Mouse (Mus musculus): Measurements from ENCODE around the gene Chd1l. TPM values are rescaled to one million over a fixed set of nuclear protein-coding genes. Genes with fewer than 3 reads are reported as not detected.

Gene Chd1l
- polyA plus RNA-seq (2012; rRNA removed), result 11.5 and 11.9 TPM in 2 replicates

GRCm38 (mm10) chr3:97609845-97610410 is at the start of gene Chd1l:
Gene Chd1l, minus strand, starts transcription at chr3:97610203.
- peak; percentile 92 for DNase-seq
- Histone ChIP-seq H3K36me3 (ENCODE audit: control insufficient read depth, insufficient read depth, low read length) (no peaks in the 10 kb centered on the region), H3K4me1 (replicated peaks; ENCODE audit: control insufficient read depth, insufficient read depth, low read length) (no peaks in the 10 kb centered on the region), H3K4me3 (ENCODE audit: control insufficient read depth, insufficient read depth, low read length) (peak within 1 kb of the TSS; percentile 70), H3K27me3 (ENCODE audit: control insufficient read depth, insufficient read depth, low read length) (no peaks in the 10 kb centered on the region), H3K27ac (ENCODE audit: control insufficient read depth, insufficient read depth, low read length) (peak within 1 kb of the TSS; percentile 44)
- under 1% methylated on average over 56 of the region's 56 CpGs for WGBS
- peak; percentile 100 for TF ChIP-seq CTCF (IDR thresholded peaks at IDR 0.05; ENCODE audit: borderline replicate concordance, control insufficient read depth, extremely low read depth, insufficient read depth, low read length, poor library complexity)
- peak; percentile 61 for TF ChIP-seq POLR2A (IDR thresholded peaks at IDR 0.05; ENCODE audit: control insufficient read depth, extremely low read depth, insufficient read depth, low read length, poor library complexity)

GRCm38 (mm10) chr3:97659746-97660145 is 49.7 kb upstream of the Chd1l start:
- H3K27me3 ChIP-seq (ENCODE audit: control insufficient read depth, insufficient read depth, low read length), result no peaks in the 10 kb centered on the region
- no peak overlapping the region for H3K4me3 ChIP-seq (ENCODE audit: control insufficient read depth, insufficient read depth, low read length)
- H3K27ac ChIP-seq (ENCODE audit: control insufficient read depth, insufficient read depth, low read length), result no peak overlapping the region
- WGBS, result 94% methylated on average over 7 of the region's 7 CpGs
- TF ChIP-seq CTCF (IDR thresholded peaks at IDR 0.05; ENCODE audit: borderline replicate concordance, control insufficient read depth, extremely low read depth, insufficient read depth, low read length, poor library complexity) (no peak), POLR2A (IDR thresholded peaks at IDR 0.05; ENCODE audit: control insufficient read depth, extremely low read depth, insufficient read depth, low read length, poor library complexity) (no peak)
- no peaks in the 10 kb centered on the region for H3K36me3 ChIP-seq (ENCODE audit: control insufficient read depth, insufficient read depth, low read length)
- no peak for DNase-seq
- H3K4me1 ChIP-seq (replicated peaks; ENCODE audit: control insufficient read depth, insufficient read depth, low read length), result peaks cover 4% of the 10 kb centered on the region; the same call in 1 of the 2 replicates

GRCm38 (mm10) chr3:97658426-97659193 is 48.6 kb upstream of the Chd1l start:
- Histone ChIP-seq H3K27me3 (ENCODE audit: control insufficient read depth, insufficient read depth, low read length) (no peaks in the 10 kb centered on the region), H3K4me3 (ENCODE audit: control insufficient read depth, insufficient read depth, low read length) (peak overlapping the region; percentile 79), H3K27ac (ENCODE audit: control insufficient read depth, insufficient read depth, low read length) (no peak overlapping the region), H3K36me3 (ENCODE audit: control insufficient read depth, insufficient read depth, low read length) (no peaks in the 10 kb centered on the region), H3K4me1 (replicated peaks; ENCODE audit: control insufficient read depth, insufficient read depth, low read length) (peaks cover 4% of the 10 kb centered on the region; the same call in 1 of the 2 replicates)
- WGBS, result 2% methylated on average over 50 of the region's 50 CpGs
- TF ChIP-seq CTCF (IDR thresholded peaks at IDR 0.05; ENCODE audit: borderline replicate concordance, control insufficient read depth, extremely low read depth, insufficient read depth, low read length, poor library complexity) (no peak), POLR2A (IDR thresholded peaks at IDR 0.05; ENCODE audit: control insufficient read depth, extremely low read depth, insufficient read depth, low read length, poor library complexity) (no peak)
- peak; percentile 26 for DNase-seq

- TF ChIP-seq CTCF (IDR thresholded peaks at IDR 0.05; ENCODE audit: borderline replicate concordance, control insufficient read depth, extremely low read depth, insufficient read depth, low read length, poor library complexity) (no peak), POLR2A (IDR thresholded peaks at IDR 0.05; ENCODE audit: control insufficient read depth, extremely low read depth, insufficient read depth, low read length, poor library complexity) (peak; percentile 19; the same call in 1 of the 2 replicates)
- Histone ChIP-seq H3K27ac (ENCODE audit: control insufficient read depth, insufficient read depth, low read length) (no peak within 1 kb of the TSS), H3K4me3 (ENCODE audit: control insufficient read depth, insufficient read depth, low read length) (peak within 1 kb of the TSS; percentile 79), H3K27me3 (ENCODE audit: control insufficient read depth, insufficient read depth, low read length) (no peaks in the 10 kb centered on the region), H3K36me3 (ENCODE audit: control insufficient read depth, insufficient read depth, low read length) (no peaks in the 10 kb centered on the region), H3K4me1 (replicated peaks; ENCODE audit: control insufficient read depth, insufficient read depth, low read length) (peaks cover 4% of the 10 kb centered on the region; the same call in 1 of the 2 replicates)
- 2% methylated on average over 51 of the region's 51 CpGs for WGBS
- DNase-seq, result peak; percentile 98
Observed at GRCm38 (mm10) chr3:97657655-97658411, 47.8 kb upstream of the Chd1l start, which contains the start of gene Prkab2. Gene Prkab2, plus strand, starts transcription at chr3:97658193.

GRCm38 (mm10) chr3:97654901-97655300 is 44.9 kb upstream of the Chd1l start:
- TF ChIP-seq POLR2A (IDR thresholded peaks at IDR 0.05; ENCODE audit: control insufficient read depth, extremely low read depth, insufficient read depth, low read length, poor library complexity), result no peak
- TF ChIP-seq CTCF (IDR thresholded peaks at IDR 0.05; ENCODE audit: borderline replicate concordance, control insufficient read depth, extremely low read depth, insufficient read depth, low read length, poor library complexity), result no peak
- Histone ChIP-seq H3K4me1 (replicated peaks; ENCODE audit: control insufficient read depth, insufficient read depth, low read length) (peaks cover 4% of the 10 kb centered on the region; the same call in 1 of the 2 replicates), H3K27me3 (ENCODE audit: control insufficient read depth, insufficient read depth, low read length) (no peaks in the 10 kb centered on the region), H3K36me3 (ENCODE audit: control insufficient read depth, insufficient read depth, low read length) (no peaks in the 10 kb centered on the region), H3K4me3 (ENCODE audit: control insufficient read depth, insufficient read depth, low read length) (no peak overlapping the region), H3K27ac (ENCODE audit: control insufficient read depth, insufficient read depth, low read length) (no peak overlapping the region)
- 89% methylated on average over 8 of the region's 8 CpGs for WGBS
- peak; percentile 53 for DNase-seq

GRCm38 (mm10) chr3:97653781-97654180 is 43.8 kb upstream of the Chd1l start:
- H3K4me3 ChIP-seq (ENCODE audit: control insufficient read depth, insufficient read depth, low read length), result no peak overlapping the region
- DNase-seq, result no peak
- H3K4me1 ChIP-seq (replicated peaks; ENCODE audit: control insufficient read depth, insufficient read depth, low read length), result peaks cover 1% of the 10 kb centered on the region; the same call in 1 of the 2 replicates
- WGBS, result 96% methylated on average over 5 of the region's 5 CpGs
- no peak overlapping the region for H3K27ac ChIP-seq (ENCODE audit: control insufficient read depth, insufficient read depth, low read length)
- H3K36me3 ChIP-seq (ENCODE audit: control insufficient read depth, insufficient read depth, low read length), result no peaks in the 10 kb centered on the region
- H3K27me3 ChIP-seq (ENCODE audit: control insufficient read depth, insufficient read depth, low read length), result no peaks in the 10 kb centered on the region
- no peak for TF ChIP-seq POLR2A (IDR thresholded peaks at IDR 0.05; ENCODE audit: control insufficient read depth, extremely low read depth, insufficient read depth, low read length, poor library complexity)
- TF ChIP-seq CTCF (IDR thresholded peaks at IDR 0.05; ENCODE audit: borderline replicate concordance, control insufficient read depth, extremely low read depth, insufficient read depth, low read length, poor library complexity), result no peak

Data from thymus, adult 2 months (tissue).